17 mouse cellular contexts compared by ENCODE assay signal in the genomic region with DNA sequence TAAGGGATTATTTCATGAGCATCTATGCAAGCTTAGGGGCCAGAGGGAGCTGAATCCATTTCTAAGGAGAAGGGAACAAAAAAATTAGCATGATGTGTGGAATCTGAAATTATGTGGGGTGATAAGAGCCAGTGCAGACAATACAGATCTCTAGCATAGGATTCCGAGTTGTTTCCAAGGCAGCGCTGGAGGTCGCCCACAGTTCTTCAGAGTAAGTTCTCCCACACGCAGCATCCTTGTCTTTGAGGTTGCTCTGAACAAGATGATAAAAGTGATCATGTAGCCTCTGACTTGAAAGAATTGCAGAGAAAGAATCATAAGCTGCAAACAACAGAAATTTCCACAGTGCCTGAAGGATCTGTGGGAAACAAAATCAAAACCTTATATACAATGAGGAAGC.
"Had no signal": no experiment of that assay in that cellular context is flagged by ENCODE, and none has a peak within 500 bp of the region (broad histone marks: within the 10 kb centered on the region; RNA-seq: fewer than 3 reads in every experiment).

No protein-coding gene starts in this region.

- DNase-seq: left cerebral cortex, postnatal 4 days; liver; liver, embryonic 13.5 days; liver, postnatal 0 days; lung, adult 18-20 months; lung, adult 2 months; lung, embryonic 14.5 days; lung, postnatal 10 days; lung, postnatal 14 days; lung, postnatal 36 days; lung, postnatal 4 days; midbrain, embryonic 14.5 days had no signal

- ATAC-seq: liver, embryonic 12.5 days; liver, postnatal 0 days; lung, postnatal 0 days; midbrain, embryonic 13.5 days; midbrain, embryonic 15.5 days; midbrain, embryonic 16.5 days had no signal
